In the genomic region with DNA sequence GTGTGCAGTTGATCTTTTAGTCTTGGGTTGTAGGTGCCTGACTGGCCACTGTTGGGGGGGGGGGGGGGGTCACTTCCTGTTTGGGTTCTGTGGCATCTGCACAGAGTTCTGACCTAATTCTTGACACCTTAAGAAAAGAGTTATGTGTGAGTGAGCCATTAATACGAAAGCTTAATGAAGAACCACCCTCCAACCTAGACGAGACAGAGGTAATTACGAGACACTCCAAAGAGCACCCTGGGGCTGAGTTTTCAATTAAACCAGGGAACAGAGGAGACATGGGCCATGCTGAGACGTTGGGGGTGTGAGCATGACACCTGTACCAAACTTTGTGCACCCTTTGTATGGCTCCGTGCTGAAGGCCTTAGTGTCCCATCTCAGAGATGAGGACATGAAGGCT, we compare ENCODE assay signal across 17 mouse cellular contexts.
"Had no signal": no experiment of that assay in that cellular context is flagged by ENCODE, and none has a peak within 500 bp of the region (broad histone marks: within the 10 kb centered on the region; RNA-seq: fewer than 3 reads in every experiment).

No protein-coding gene starts in this region.

- H3K36me3 ChIP-seq: lung, embryonic 15.5 days; midbrain, embryonic 15.5 days; stomach, embryonic 15.5 days had no signal

- H3K4me3 ChIP-seq: lung, embryonic 15.5 days; megakaryocyte, embryonic 14.5 days; midbrain, embryonic 13.5 days; midbrain, embryonic 15.5 days; neural tube, embryonic 12.5 days; stomach, embryonic 15.5 days had no signal

- H3K9ac ChIP-seq: lung, embryonic 15.5 days; midbrain, embryonic 13.5 days; midbrain, embryonic 15.5 days; neural tube, embryonic 12.5 days; stomach, embryonic 15.5 days had no signal

- H3K4me2 ChIP-seq: lung, embryonic 15.5 days; midbrain, embryonic 11.5 days; midbrain, embryonic 13.5 days; midbrain, embryonic 15.5 days; neural tube, embryonic 12.5 days; stomach, embryonic 15.5 days had no signal

- DNase-seq: lung, adult 2 months; lung, postnatal 14 days; lung, postnatal 36 days; right cerebral cortex, postnatal 14 days; thymus, adult 2 months; thymus, postnatal 25 days; thymus, postnatal 4 days had no signal

- ATAC-seq: lung, postnatal 0 days; midbrain, embryonic 13.5 days; midbrain, embryonic 15.5 days had no signal

- H3K27me3 ChIP-seq: megakaryocyte, embryonic 14.5 days; midbrain, embryonic 13.5 days; midbrain, embryonic 15.5 days; neural tube, embryonic 12.5 days; stomach, embryonic 15.5 days had no signal

- H3K9me3 ChIP-seq: lung, embryonic 15.5 days; megakaryocyte, embryonic 14.5 days; midbrain, embryonic 13.5 days; midbrain, embryonic 15.5 days; neural tube, embryonic 12.5 days; stomach, embryonic 15.5 days had no signal

- H3K27ac ChIP-seq: lung, embryonic 15.5 days; macrophage; midbrain, embryonic 13.5 days; midbrain, embryonic 15.5 days; neural tube, embryonic 12.5 days; stomach, embryonic 15.5 days; stomach, postnatal 0 days had no signal

- H3K4me1 ChIP-seq: neural tube, embryonic 12.5 days had no signal
